Mouse (Mus musculus) megakaryocyte, embryonic 14.5 days (primary cell): ENCODE measurements at regions not wholly inside any gene's neighbourhood (a gene's known extent, or its start where the extent isn't known, plus 50 kb on each side); places are given as distances from the start of the nearest gene placed in this dataset.

Source experiments
- FLI1 ChIP-seq: IDR thresholded peaks from 2 replicates; pipeline ENCODE4 v1.6.1; 2012; ENCODE audit warnings: low read length, inconsistent platforms, mixed read lengths
- GATA1 ChIP-seq: IDR thresholded peaks from 3 replicates; pipeline ENCODE4 v1.6.1; 2012; ENCODE audit warnings: mixed read lengths, low read length, inconsistent platforms, borderline replicate concordance

- no peak for TF ChIP-seq GATA1
- no peak for TF ChIP-seq FLI1
Measured at GRCm38 (mm10) chr13:107734161-107734905, 309.9 kb upstream of the Smim15 start.
